Mouse (Mus musculus): Measurements from ENCODE around the gene Gm18596. TPM values are rescaled to one million over a fixed set of nuclear protein-coding genes. Genes with fewer than 3 reads are reported as not detected.

The Gm18596 gene
- polyA plus RNA-seq (2012; rRNA removed; ENCODE audit: low replicate concordance) = not detected in 2 replicates

GRCm38 (mm10) chr10:77741924-77742688 lies at the start of gene Gm18596:
Gene Gm18596 (minus strand): TSS chr10:77742638.

GRCm38 (mm10) chr10:77787876-77788275 lies 45.4 kb upstream of the Gm18596 start, which contains the start of gene Gm7137:
Gene Gm7137 (minus strand): TSS chr10:77788200.

GRCm38 (mm10) chr10:77782442-77782841 lies 40.0 kb upstream of the Gm18596 start, which contains the start of gene Gm3250:
Gene Gm3250 (minus strand): TSS chr10:77782542.

GRCm38 (mm10) chr10:77776844-77777243 lies 34.4 kb upstream of the Gm18596 start, which contains the start of gene Gm7138:
Gene Gm7138 (minus strand): TSS chr10:77776944.

GRCm38 (mm10) chr10:77771225-77771624 lies 28.8 kb upstream of the Gm18596 start, which contains the start of gene Gm3238:
Gene Gm3238 (minus strand): TSS chr10:77771325.

GRCm38 (mm10) chr10:77759582-77759981 lies 17.1 kb upstream of the Gm18596 start, which contains the start of gene Gm3233:
Gene Gm3233 (minus strand): TSS chr10:77759682.

GRCm38 (mm10) chr10:77751254-77751653 lies 8.8 kb upstream of the Gm18596 start, which contains the start of gene Gm9736:
Gene Gm9736 (minus strand): TSS chr10:77751354.

GRCm38 (mm10) chr10:77726186-77726585 lies 16.3 kb downstream of the Gm18596 start, which contains the start of gene Gm10100:
Gene Gm10100 (plus strand): TSS chr10:77726486.

GRCm38 (mm10) chr10:77720299-77720698 lies 22.1 kb downstream of the Gm18596 start, which contains the start of gene Krtap12-1:
Gene Krtap12-1 (plus strand): TSS chr10:77720599.

GRCm38 (mm10) chr10:77715507-77715906 lies 26.9 kb downstream of the Gm18596 start, which contains the start of gene Gm10142:
Gene Gm10142 (plus strand): TSS chr10:77715807.

GRCm38 (mm10) chr10:77711157-77711556 lies 31.3 kb downstream of the Gm18596 start, which contains the start of gene Gm10024:
Gene Gm10024 (plus strand): TSS chr10:77711457.

GRCm38 (mm10) chr10:77706326-77706725 lies 36.1 kb downstream of the Gm18596 start, which contains the start of gene Gm10272:
Gene Gm10272 (plus strand): TSS chr10:77706626.

GRCm38 (mm10) chr10:77697133-77697532 lies 45.3 kb downstream of the Gm18596 start, which contains the start of gene Gm9508:
Gene Gm9508 (minus strand): TSS chr10:77697233.

Other genes starting within 250 kb of the Gm18596 start
- gene Fam207a, start 226.9 kb downstream of the Gm18596 start, polyA plus RNA-seq (2012; rRNA removed; ENCODE audit: low replicate concordance) = 19.1 and 32.2 TPM in 2 replicates
- gene Itgb2, start 212.4 kb downstream of the Gm18596 start, polyA plus RNA-seq (2012; rRNA removed; ENCODE audit: low replicate concordance) = 24.9 and 35.8 TPM in 2 replicates
- gene Pttg1ip, start 160.9 kb downstream of the Gm18596 start, polyA plus RNA-seq (2012; rRNA removed; ENCODE audit: low replicate concordance) = 234 and 258 TPM in 2 replicates
- gene Sumo3, start 136.5 kb downstream of the Gm18596 start, polyA plus RNA-seq (2012; rRNA removed; ENCODE audit: low replicate concordance) = 253 and 352 TPM in 2 replicates
- gene Gm49325, start 136.4 kb downstream of the Gm18596 start, polyA plus RNA-seq (2012; rRNA removed; ENCODE audit: low replicate concordance) = 0.84 TPM in 1 of 2 replicates, not detected in the other
- 60.5 and 66.2 TPM in 2 replicates for gene Ube2g2, start 120.4 kb downstream of the Gm18596 start, polyA plus RNA-seq (2012; rRNA removed; ENCODE audit: low replicate concordance)
- gene Tspear, start 56.1 kb downstream of the Gm18596 start, polyA plus RNA-seq (2012; rRNA removed; ENCODE audit: low replicate concordance) = 1.1 TPM in 1 of 2 replicates, not detected in the other
- not detected in 2 replicates for gene Gm19402, start 51.9 kb downstream of the Gm18596 start, polyA plus RNA-seq (2012; rRNA removed; ENCODE audit: low replicate concordance)
- gene Gm9508, start 45.4 kb downstream of the Gm18596 start, polyA plus RNA-seq (2012; rRNA removed; ENCODE audit: low replicate concordance) = not detected in 2 replicates
- not detected in 2 replicates for gene Gm10272, start 36.0 kb downstream of the Gm18596 start, polyA plus RNA-seq (2012; rRNA removed; ENCODE audit: low replicate concordance)
- not detected in 2 replicates for gene Gm10024, start 31.2 kb downstream of the Gm18596 start, polyA plus RNA-seq (2012; rRNA removed; ENCODE audit: low replicate concordance)
- not detected in 2 replicates for gene Gm10142, start 26.8 kb downstream of the Gm18596 start, polyA plus RNA-seq (2012; rRNA removed; ENCODE audit: low replicate concordance)
- gene Krtap12-1, start 22.0 kb downstream of the Gm18596 start, polyA plus RNA-seq (2012; rRNA removed; ENCODE audit: low replicate concordance) = not detected in 2 replicates
- gene Gm10100, start 16.2 kb downstream of the Gm18596 start, polyA plus RNA-seq (2012; rRNA removed; ENCODE audit: low replicate concordance) = not detected in 2 replicates
- not detected in 2 replicates for gene Gm9736, start 8.7 kb upstream of the Gm18596 start, polyA plus RNA-seq (2012; rRNA removed; ENCODE audit: low replicate concordance)
- gene Gm3233, start 17.0 kb upstream of the Gm18596 start, polyA plus RNA-seq (2012; rRNA removed; ENCODE audit: low replicate concordance) = not detected in 2 replicates
- not detected in 2 replicates for gene Gm3238, start 28.7 kb upstream of the Gm18596 start, polyA plus RNA-seq (2012; rRNA removed; ENCODE audit: low replicate concordance)
- not detected in 2 replicates for gene Gm7138, start 34.3 kb upstream of the Gm18596 start, polyA plus RNA-seq (2012; rRNA removed; ENCODE audit: low replicate concordance)
- not detected in 2 replicates for gene Gm3250, start 39.9 kb upstream of the Gm18596 start, polyA plus RNA-seq (2012; rRNA removed; ENCODE audit: low replicate concordance)
- gene Gm7137, start 45.6 kb upstream of the Gm18596 start, polyA plus RNA-seq (2012; rRNA removed; ENCODE audit: low replicate concordance) = not detected in 2 replicates
- not detected in 2 replicates for gene Gm9639, start 52.4 kb upstream of the Gm18596 start, polyA plus RNA-seq (2012; rRNA removed; ENCODE audit: low replicate concordance)
- not detected in 2 replicates for gene Gm19668, start 56.5 kb upstream of the Gm18596 start, polyA plus RNA-seq (2012; rRNA removed; ENCODE audit: low replicate concordance)
- not detected in 2 replicates for gene Gm9507, start 69.2 kb upstream of the Gm18596 start, polyA plus RNA-seq (2012; rRNA removed; ENCODE audit: low replicate concordance)
- gene Gm2696, start 72.0 kb upstream of the Gm18596 start, polyA plus RNA-seq (2012; rRNA removed; ENCODE audit: low replicate concordance) = not detected in 2 replicates
- gene Krtap10-4, start 84.5 kb upstream of the Gm18596 start, polyA plus RNA-seq (2012; rRNA removed; ENCODE audit: low replicate concordance) = not detected in 2 replicates
- not detected in 2 replicates for gene Krtap10-10, start 93.3 kb upstream of the Gm18596 start, polyA plus RNA-seq (2012; rRNA removed; ENCODE audit: low replicate concordance)
- not detected in 2 replicates for gene Gm36176, start 104.2 kb upstream of the Gm18596 start, polyA plus RNA-seq (2012; rRNA removed; ENCODE audit: low replicate concordance)
- gene Gm10318, start 110.2 kb upstream of the Gm18596 start, polyA plus RNA-seq (2012; rRNA removed; ENCODE audit: low replicate concordance) = not detected in 2 replicates
- not detected in 2 replicates for gene Gm3285, start 119.3 kb upstream of the Gm18596 start, polyA plus RNA-seq (2012; rRNA removed; ENCODE audit: low replicate concordance)
- gene Lrrc3, start 159.9 kb upstream of the Gm18596 start, polyA plus RNA-seq (2012; rRNA removed; ENCODE audit: low replicate concordance) = 7.8 and 12.9 TPM in 2 replicates
- 0.69 and 2.5 TPM in 2 replicates for gene Trpm2, start 227.9 kb upstream of the Gm18596 start, polyA plus RNA-seq (2012; rRNA removed; ENCODE audit: low replicate concordance)
- gene 1810043G02Rik, start 235.9 kb upstream of the Gm18596 start, polyA plus RNA-seq (2012; rRNA removed; ENCODE audit: low replicate concordance) = 57.2 and 59.7 TPM in 2 replicates